Mouse (Mus musculus) kidney, postnatal 25 days (tissue): ENCODE measurements around the gene Cldn24.
"Not testable (repeated sequence)": the region's sequence is repeated elsewhere in the genome, so short reads cannot be mapped to it uniquely, and the experiment has no call there.

Source experiments
- DNase-seq, 2 experiments: peaks; one replicate each; pipeline ENCODE4 v3.0.0; 2021; ENCODE audit warnings: mixed read lengths in 2 of 2

Gene Cldn24

DNA sequence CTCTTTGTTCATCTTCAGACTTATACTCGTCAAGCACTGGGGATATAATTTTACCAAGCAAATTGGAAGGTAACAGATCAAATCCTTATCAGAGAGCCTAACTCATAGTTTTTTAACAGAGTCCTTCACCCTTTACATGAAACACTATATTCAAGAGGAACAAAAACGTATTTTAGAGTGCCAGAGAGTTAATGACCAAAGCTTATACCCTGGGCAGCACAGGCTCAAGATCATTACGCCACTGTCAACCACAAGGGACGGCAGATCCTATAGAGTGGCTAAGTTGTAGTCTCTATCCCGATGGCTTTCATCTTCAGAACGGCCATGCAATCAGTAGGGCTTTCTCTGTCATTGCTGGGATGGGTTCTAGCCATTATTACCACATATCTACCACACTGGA is at the start of gene Cldn24:
TSS of gene Cldn24 (plus strand) at position 301 of the 400 bp plus-strand sequence.
- no peak for DNase-seq

DNA sequence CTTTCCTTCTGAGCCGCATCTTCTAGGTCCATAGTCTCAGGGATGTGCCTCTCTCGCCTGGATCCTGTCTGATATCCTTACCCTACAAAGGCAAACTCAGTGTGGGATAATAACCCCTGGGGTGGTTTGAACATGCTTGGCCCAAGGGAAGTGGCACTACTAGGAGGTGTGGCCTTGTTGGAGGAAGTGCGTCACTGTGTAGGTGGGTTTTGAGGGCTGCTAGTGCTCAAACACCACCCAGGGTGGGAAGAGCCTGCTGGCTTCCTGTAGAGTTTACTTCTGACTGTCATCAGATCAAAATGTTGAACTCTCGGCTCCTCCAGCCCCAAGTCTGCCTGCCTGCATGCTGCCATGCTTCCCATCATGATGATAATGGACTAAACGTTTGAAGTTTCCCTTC is 49.0 kb upstream of the Cldn24 start:
- no peak for DNase-seq

DNA sequence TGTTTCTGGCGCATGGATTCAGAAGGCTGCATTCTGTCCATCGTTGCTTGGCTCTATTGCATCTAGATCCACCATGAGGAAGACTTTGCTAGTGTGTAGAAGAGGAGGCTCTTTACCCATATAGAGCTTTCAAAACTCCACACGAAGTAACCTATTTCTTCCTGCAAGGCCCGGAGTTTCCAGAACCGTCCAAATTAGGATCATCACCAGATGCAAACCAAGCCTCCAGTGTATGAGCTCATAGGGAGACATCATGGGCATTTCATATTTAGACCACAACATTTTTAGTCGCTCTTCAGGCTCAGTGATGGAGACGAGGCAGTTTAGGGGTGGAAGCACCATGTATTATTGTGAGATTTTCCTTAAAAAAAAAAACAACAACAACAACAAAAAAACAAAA is 44.5 kb upstream of the Cldn24 start:
- no peak for DNase-seq

DNA sequence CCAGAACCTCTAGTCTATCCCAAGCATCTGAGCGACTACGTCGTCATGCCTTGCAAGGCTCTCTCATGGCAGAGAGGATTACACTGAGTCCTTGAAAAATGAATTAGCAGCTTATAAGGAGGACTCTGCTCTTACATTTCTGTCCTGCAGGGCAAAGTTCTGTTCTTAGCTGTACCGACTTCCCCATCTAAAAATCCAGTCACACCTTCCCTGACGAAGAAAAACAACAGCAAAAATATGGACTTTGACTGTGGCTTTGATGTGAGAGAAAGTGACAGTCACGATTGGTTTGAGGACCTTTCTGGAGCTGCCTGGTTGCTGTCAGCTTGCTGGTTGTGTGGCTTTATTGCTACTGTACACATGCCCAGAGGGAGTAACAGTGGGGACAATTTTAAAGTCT is 42.4 kb upstream of the Cldn24 start:
- DNase-seq: peak in 1 of 2 experiments; percentile 6

DNA sequence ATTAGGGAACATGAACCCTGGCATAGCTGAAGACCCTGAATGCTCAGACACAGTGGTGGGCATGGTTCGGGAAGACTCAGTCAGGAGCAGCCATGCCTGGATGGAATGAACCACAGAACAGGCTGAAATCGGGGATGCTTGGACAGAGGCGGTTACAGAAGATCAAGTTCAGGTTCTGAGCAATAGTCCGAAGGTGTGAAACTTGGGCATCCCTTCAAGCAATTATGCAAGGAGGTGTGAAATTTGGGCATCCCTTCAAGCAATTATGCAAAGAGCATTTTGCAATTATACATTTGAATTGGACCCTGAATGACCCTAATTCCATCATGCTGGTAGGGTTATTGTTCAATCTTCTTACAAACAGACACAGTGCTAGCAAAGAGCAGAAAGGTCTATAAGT is 40.1 kb upstream of the Cldn24 start:
- peak; percentile 4 to 58 for DNase-seq

DNA sequence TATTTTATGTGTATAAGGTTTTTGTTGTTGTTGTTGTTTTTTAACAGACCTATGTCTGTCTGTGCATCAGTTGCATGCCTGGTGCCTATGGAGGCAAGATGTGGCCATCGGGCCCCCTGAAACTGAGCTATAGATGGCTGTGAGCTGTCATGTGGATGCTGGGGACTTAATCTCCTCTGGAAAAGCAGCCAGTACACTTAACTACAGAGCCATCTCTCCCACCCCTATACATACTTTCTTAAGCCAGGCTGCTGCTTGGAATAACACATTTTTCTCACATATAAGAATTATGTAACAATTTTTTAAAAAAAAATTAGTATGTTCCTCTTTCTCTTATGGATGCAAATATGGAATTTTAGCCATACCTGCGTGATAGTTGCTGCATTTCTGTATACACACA is 38.4 kb upstream of the Cldn24 start:
- DNase-seq: no peak

DNA sequence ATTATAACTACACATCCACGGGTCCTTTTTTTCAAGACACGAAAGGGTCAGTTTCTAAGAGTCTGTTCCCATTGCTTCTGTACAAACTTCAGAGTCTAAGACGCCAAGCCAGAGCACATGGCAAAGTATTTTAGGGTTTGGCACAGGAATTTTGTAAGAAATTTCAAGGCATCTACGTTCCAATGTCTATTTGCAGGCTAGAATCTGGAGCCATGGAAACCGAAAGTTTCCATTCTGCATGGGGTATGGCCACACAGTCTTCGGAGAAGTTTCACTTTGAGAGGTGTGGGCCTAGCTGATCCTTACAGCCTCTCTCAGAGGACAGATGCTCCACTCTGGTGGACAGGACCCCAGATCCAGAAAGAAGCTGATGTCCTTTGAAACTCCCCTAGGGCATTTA is 38.0 kb upstream of the Cldn24 start:
- DNase-seq: no peak

DNA sequence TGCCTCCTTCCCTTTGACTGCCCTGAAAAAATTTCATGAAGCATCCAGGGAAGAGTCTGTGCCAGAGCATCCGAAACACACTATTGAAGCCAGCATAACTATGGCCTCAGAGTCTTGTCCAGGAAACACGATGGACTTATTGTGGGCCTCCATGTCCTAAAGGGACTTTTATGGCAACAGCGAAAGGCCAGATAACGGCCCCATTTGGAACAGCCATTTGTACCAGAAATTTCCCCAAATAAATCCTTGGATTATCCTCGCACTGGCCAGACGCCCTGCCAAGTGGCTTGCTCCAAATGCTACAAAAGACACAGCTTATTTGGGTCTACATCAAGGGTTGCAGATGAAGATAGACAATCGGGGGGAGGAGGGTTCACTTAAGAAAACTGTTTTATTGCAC is 37.5 kb upstream of the Cldn24 start:
- DNase-seq: no peak

DNA sequence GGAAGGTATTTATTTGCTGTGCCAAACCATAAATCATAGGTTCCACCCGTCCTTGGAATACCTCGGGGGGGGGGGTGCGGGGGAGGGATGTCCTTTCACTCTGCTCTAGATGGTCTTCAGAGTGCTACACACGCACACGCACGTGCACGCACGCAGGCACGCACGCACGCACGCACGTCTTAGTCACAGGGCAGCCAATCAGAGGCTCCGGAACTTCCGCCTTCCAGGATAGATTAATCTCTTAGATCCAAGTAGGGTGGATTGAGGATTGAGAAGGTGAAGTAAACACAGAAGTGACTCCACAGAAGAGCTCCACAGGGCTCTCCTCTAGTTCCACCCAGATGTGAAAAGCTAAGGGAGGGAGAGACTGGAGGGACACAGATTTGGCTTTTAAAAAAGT is 35.6 kb upstream of the Cldn24 start:
- DNase-seq: no peak

DNA sequence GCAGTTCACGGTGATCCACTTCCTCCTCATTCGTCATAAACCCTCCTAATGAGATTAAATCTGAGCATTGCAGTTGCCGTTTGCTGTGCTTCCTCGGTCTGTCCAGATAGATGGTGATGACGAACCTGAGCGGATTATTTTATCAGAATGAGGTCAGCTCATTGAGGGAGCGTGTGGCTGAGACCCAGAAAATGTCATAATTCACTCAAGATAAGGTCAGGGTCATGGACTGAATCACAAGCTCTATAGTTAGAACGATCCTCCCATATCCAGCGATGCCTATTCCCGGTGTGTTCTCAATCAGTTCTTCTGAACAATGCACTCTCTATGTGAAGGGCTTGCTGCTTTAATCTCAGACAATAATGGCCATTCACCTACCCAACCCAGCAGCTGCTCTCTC is 34.2 kb upstream of the Cldn24 start:
- DNase-seq: no peak

DNA sequence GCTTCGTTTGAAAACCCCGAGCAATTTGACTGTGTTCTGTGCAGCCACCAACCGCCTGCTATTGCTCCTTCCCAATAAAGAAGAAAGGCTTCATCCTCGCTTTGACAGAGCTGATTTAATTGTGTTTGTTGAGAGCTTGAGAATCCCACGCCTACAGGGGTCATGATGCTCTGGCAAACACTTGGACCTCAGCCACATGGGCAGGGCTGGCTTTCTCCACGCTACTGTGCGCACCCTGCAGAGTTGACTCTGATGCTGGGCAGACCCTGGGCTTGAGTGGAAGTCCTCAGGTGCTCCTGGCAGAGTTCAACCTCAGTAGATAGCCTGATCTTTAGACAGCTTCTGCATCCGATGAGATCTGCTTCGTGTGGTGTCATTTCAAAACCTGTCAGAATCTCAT is 30.0 kb upstream of the Cldn24 start:
- no peak for DNase-seq

DNA sequence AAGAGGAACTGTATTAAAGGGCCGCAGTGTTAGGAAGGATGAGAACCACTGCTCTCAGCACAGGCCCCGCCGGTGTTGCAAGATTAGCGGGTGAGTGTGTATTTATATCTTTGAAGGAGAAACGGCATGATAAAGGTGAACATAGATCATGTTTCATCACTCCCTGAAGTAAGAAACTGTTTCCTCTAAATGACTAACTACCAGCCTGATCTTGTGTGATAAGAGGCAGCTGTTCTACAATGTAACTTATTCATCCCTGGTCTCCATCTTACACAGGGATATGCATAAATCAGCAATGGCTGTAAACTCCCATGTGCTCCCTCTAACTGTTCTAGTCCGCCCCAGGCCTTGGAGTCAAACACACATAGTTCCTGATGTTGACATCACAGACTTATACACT is 22.5 kb upstream of the Cldn24 start:
- no peak for DNase-seq

DNA sequence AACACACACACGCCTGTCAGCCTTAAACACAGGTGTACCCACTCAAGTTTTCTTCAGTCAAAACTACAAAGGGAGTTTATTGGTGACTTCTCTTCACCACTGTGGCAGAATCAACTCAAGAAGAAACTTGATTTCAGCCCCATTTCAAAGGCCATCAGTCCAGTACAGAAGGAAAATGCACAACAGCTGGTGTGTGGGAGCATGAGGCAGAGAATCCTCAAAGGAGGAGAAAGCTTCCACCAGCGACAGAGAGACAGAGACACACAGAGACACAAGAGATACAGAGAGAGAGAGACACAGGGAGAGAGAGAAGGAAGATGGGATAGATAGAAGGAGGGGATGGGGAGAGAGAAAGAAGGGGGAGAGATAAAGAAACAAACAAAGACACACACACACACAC is 19.6 kb upstream of the Cldn24 start:
- no peak for DNase-seq

DNA sequence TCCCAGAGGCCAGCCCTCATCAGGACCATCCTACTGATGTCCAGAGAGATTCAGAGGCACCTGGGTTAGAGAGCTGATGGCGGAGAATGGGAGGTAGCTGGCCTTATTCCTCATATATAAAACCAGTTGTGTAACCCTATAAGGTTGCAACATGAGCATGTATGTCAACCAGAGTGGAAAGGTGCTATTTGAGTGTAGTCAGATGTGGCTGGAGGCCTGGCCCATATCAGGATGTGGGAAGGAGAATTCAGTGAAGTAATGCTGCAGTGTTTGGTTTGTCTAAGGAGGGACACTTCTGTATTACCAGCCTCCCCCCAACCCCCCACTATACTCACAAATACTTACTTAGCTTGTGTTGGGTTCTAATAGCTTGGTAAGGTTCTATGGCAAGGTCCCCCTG is 17.7 kb upstream of the Cldn24 start:
- DNase-seq: no peak

DNA sequence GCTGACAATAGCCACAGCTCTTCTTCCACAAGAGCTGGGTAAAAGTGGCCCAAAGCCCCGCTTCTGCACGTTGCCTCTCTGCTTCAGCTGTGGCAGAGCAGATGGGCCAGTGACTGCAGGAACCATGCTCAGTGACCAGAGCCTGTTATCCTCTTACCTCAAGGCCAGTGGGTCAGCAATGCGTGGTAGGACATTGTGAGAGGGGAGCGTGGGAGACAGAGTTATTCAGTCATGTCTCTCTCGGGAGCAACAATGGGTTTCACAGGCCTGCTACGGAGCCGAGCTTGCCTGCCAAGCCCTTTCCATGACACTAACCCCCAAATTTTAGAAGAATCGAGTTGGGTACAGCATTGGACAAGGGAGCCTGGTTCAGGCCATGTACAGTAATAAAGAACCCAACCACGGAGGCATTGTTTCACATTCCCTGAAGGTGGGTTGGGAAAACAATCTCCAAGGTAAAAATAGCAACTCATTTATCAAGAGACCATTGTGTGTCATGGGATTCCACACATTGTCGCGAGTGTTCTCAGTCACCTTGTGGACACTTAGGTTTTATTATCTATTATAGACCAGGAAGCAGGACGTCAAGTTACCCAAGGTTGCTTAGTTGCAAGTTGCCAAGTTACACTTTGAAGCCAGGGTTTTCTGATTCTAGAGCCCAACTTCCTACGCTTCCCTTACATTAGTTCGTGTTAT is 11.8 kb upstream of the Cldn24 start:
- no peak for DNase-seq

DNA sequence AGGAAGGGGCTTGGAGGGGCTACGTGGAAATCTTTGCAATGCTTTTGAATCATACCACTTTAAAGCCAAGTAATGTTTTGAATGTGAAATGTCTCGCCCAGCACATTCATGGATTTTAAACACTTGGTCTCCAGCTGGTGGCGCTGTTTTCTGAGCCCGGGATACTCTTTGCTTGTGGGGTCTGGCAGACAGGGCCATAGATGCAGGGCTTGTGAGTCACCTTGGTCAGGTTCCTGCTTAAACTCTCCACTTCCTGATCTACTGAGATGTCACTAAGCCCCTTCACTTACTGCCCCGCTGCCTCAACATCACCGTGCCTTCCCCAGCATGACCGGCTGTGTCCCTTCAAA is 11.3 kb upstream of the Cldn24 start:
- DNase-seq: no peak

DNA sequence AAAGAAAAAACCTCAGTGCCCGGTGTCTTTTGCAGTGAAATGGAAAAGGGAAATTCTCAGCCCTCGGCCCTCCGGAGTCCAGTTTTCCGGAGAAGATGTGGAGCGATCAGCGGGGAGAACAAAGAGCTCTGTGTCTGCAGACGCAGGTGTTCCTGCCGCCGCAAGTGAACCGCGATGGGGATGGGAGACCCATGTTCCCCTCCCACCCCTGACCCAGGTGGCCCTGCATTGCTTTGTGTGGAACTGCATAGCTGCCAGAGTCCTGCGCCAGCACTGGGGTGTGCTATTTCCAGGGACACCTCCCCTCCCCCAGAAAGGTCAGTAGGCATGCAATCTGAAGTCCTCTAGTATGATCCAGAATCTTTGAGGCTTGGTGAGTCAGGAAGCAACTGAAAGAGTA is 10.7 kb upstream of the Cldn24 start:
- no peak for DNase-seq

DNA sequence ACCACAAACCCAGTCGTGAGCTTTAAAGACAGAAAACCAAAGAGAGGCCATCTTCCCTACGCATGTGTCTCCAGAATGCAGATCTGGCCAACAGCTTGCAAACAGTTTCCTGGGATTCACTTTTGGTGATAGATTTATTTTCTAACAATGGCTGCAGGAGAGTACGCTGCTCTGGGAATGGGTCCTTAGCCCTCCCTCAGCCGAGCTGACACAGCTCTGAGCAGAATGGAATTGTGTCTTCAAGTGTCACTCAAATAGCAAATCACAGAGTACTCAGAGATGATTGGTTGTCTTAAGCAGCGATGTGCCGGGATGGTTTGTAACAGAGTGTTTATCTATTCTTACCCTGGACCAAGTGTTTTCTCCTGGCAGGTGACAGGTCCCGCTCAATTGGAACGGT is 2.9 kb upstream of the Cldn24 start:
- no peak for DNase-seq

DNA sequence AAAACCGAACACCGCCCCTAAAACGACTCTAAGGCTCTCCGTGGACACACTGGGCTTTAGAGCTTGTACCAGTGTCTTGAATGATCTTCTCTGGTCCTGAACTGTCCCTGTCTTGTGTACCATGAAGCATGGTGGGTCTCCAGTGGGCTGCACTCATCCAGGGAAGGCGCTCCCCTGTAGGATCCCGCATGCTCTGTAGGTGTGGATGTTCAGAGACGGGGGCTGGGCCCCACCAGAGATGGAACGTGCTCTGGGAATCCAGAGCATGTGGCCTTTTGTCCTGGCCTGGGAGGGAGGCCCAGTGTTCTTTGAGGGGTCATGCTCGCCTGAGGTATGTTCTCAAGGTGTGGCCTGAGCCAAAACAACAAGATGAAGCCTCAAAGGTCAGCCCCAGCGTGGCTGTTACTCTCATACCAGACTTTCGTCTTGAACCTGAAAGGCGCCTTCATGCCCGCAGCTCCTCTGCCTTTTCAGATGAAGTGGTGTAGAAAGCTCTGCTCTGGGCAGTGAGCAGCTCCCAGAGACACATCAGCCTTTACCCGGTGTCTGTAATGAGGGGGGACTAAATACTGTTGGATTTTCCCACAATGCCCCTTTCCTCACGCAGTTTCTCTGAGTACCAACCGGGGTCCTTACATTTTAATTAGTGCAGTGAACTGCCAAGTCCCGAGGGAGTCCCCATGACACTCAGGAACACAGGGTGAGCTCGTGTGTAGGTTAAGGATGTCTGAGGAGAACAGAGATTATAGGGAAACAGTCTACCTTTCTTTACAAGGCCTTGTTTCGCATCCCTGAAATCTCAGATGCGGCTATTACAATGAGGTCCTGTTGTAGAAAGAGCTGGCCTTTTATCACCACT is 800 bp upstream of the Cldn24 start:
- peak in 1 of 2 experiments; percentile 63 for DNase-seq

DNA sequence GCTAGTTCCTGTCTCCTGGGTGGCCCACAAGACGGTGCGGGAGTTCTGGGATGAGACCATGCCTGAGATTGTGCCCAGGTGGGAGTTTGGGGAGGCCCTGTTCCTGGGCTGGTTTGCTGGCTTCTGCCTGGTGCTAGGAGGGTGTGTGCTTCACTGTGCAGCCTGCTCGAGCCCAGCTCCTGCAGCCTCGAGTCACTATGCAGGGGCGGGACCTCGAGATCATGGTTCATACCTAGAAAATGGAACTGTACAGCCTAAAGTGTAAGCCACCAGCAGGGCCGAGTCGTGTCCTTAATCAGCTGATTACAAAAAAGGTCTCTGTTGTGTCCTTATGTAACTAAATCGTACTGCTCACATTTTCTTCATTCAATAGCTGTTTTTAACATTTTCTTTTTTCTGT is 598 bp downstream of the Cldn24 start:
- not testable (repeated sequence) for DNase-seq

DNA sequence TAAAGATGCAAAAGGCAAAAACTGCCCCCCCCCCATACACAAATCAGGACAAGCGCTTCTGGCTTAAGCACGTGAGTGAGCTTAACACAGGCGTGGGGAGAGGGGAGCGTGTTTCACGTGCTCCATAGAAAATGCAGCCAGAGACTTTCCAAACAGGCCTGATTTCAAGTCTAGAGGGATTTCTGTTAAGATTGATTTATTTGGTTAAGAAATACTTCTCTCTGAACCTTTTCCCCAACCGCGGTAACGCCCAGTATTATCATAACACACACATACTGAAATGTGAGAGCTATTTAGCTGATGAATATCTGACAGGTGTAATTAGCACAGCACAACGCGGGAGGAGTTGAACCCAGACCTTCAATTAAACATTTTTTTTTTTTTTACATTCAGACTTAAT is 1.8 kb downstream of the Cldn24 start:
- no peak for DNase-seq

DNA sequence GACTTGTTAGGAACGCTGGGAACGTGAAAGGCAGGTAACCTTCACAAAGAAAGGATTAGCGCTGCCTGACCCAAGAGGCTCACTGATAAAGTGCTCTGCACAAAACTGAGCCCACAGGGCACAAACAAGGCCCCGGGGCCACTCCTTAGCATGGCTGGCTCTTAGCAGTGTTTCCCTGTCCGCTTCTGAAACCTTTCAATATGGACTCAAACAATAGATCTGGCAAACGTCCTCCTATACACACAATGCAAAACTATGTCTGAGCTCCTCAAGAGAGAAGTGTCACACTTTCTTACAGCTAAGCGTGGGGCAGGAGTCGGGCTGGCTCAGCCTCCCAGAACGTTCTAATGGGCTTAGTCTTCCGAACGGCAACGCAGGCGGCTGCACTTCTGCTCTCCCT is 2.2 kb downstream of the Cldn24 start, which contains the start of gene Cldn22:
TSS of gene Cldn22 (plus strand) at position 301 of the 400 bp plus-strand sequence.
- no peak for DNase-seq

DNA sequence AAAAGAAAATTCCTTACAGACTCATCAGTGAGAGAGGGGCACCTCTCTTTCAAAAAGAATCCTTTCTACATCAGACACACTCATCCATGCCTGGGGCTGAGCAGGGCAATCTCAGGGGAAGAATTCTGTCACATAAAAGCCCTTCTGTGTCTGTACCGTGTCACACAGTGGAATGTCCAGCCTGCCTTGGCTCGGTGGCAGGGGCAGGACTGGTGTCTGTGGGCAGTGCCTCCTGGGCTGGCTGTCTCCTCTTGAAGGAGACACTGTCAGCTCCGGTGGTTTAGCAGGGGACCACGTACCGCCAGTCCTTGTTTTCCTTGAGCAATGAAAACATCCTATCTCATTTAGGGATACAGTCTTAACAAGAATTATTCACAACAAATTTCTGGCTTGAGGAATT is 3.7 kb downstream of the Cldn24 start:
- DNase-seq: no peak

DNA sequence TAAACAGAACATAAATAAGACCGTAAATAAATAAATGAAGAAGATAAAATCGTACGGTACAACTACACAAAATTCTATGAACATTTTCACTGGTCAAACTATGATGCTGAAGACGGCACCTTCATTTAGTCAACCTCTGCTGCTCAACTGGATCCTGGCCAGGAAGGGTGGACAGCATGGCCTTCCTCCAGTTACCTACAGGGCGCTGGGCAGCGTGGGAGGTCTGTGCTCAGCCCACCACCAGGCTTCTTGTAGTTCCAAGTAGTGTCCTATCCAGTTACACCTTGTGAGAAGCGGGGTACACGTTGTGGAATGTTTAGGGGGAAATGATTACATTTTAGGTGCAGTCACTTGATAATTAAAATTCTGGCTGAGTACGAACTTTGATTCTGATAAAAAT is 5.0 kb downstream of the Cldn24 start:
- peak in 1 of 2 experiments; percentile 41 for DNase-seq

DNA sequence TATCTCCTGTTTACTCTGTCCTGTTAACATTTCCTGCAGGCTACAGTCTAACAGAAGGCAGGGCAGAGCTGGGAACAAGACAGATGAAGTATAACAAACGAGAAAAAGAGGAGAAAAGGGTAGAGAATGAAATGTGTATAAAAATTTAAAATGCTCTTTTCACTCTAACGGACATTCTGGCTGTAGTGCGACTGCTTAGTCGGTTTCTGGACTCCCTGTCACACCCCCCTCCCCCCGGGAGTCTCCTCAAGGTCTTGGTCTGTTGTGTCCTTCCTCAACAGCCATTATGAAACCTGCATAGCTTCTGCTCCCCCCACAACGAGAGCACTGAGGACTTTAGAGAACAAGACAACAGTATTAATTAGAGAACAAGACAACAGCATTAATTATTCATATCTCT is 10.7 kb downstream of the Cldn24 start:
- DNase-seq: no peak
